Mouse (Mus musculus) small intestine, adult 2 months (tissue): ENCODE results near the gene Ccdc105.

ENCODE experiments used
- CTCF ChIP-seq: fragments of 200-500 bp; IDR thresholded peaks from 2 replicates; pipeline ENCODE4 v1.5.1; 2012; ENCODE audit warnings: low read depth, mild to moderate bottlenecking, control low read depth, inconsistent platforms, low read length, moderate library complexity, mixed read lengths; ENCODE audit not compliant: insufficient replicate concordance, insufficient read length; ENCODE audit errors: extremely low read depth
- POLR2A ChIP-seq: fragments of 200-500 bp; IDR thresholded peaks from 2 replicates; pipeline ENCODE4 v1.6.1; 2012; ENCODE audit warnings: low read depth, mild to moderate bottlenecking, control low read depth, inconsistent platforms, low read length, moderate library complexity

GRCm38 (mm10) chr10:78714129-78714528 is 38.7 kb downstream of the Ccdc105 start:
- TF ChIP-seq CTCF (no peak), POLR2A (no peak)
